Mouse (Mus musculus): ENCODE results near the gene Hs3st3b1. TPM values are rescaled to one million over a fixed set of nuclear protein-coding genes. Genes with fewer than 3 reads are reported as not detected.

The Hs3st3b1 gene
- polyA plus RNA-seq, 1 experiment from 2014 or later, result 16.6 TPM

GRCm38 (mm10) chr11:63921044-63921951 is 792 bp downstream of the Hs3st3b1 start:
- H3K36me3 ChIP-seq, result no peaks in the 10 kb centered on the region
- H3K4me3 ChIP-seq, result peak overlapping the region; percentile 70
- H3K4me2 ChIP-seq, result peak overlapping the region; percentile 93
- no peaks in the 10 kb centered on the region for H3K9me3 ChIP-seq
- WGBS, result under 1% methylated on average over 80 of the region's 80 CpGs
- H3K27ac ChIP-seq, result peak overlapping the region; percentile 82
- no peak for ATAC-seq (ENCODE audit: insufficient number of reproducible peaks, low FRiP score, low TSS enrichment, low read depth)
- H3K4me1 ChIP-seq, result peaks cover 74% of the 10 kb centered on the region
- H3K27me3 ChIP-seq, result peaks cover 67% of the 10 kb centered on the region
- H3K9ac ChIP-seq, result peak overlapping the region; percentile 77

GRCm38 (mm10) chr11:63920531-63920930 is 1.6 kb downstream of the Hs3st3b1 start:
- peaks cover 59% of the 10 kb centered on the region for H3K27me3 ChIP-seq
- ATAC-seq (ENCODE audit: insufficient number of reproducible peaks, low FRiP score, low TSS enrichment, low read depth), result 0 out of 2 replicates have a peak, but pooled peaks have one; percentile 35
- under 1% methylated on average over 33 of the region's 33 CpGs for WGBS
- peak overlapping the region; percentile 93 for H3K4me2 ChIP-seq
- H3K9ac ChIP-seq, result peak overlapping the region; percentile 77
- peaks cover 71% of the 10 kb centered on the region for H3K4me1 ChIP-seq
- H3K36me3 ChIP-seq, result no peaks in the 10 kb centered on the region
- H3K9me3 ChIP-seq, result no peaks in the 10 kb centered on the region
- peak overlapping the region; percentile 70 for H3K4me3 ChIP-seq
- H3K27ac ChIP-seq, result peak overlapping the region; percentile 82

- peaks cover 65% of the 10 kb centered on the region for H3K4me1 ChIP-seq
- peak overlapping the region; percentile 37 for H3K9ac ChIP-seq
- no peaks in the 10 kb centered on the region for H3K9me3 ChIP-seq
- H3K27ac ChIP-seq, result 0 out of 2 replicates have a peak overlapping the region, but pooled peaks have one; percentile 7
- no peak for ATAC-seq (ENCODE audit: insufficient number of reproducible peaks, low FRiP score, low TSS enrichment, low read depth)
- H3K27me3 ChIP-seq, result peaks cover 49% of the 10 kb centered on the region
- WGBS, result 3% methylated on average over 52 of the region's 52 CpGs
- peak overlapping the region; percentile 93 for H3K4me2 ChIP-seq
- H3K36me3 ChIP-seq, result no peaks in the 10 kb centered on the region
- peak overlapping the region; percentile 70 for H3K4me3 ChIP-seq
Measured at GRCm38 (mm10) chr11:63919211-63920098, 2.6 kb downstream of the Hs3st3b1 start.

GRCm38 (mm10) chr11:63918321-63919105 is 3.6 kb downstream of the Hs3st3b1 start:
- Histone ChIP-seq H3K4me1 (peaks cover 64% of the 10 kb centered on the region), H3K4me2 (peak overlapping the region; percentile 93), H3K27ac (no peak overlapping the region), H3K27me3 (peaks cover 39% of the 10 kb centered on the region), H3K9me3 (no peaks in the 10 kb centered on the region), H3K36me3 (no peaks in the 10 kb centered on the region), H3K9ac (peak overlapping the region; percentile 23; the same call in 1 of the 2 replicates), H3K4me3 (peak overlapping the region; percentile 70)
- no peak for ATAC-seq (ENCODE audit: insufficient number of reproducible peaks, low FRiP score, low TSS enrichment, low read depth)
- WGBS, result 32% methylated on average over 17 of the region's 17 CpGs

GRCm38 (mm10) chr11:63917561-63917960 is 4.5 kb downstream of the Hs3st3b1 start:
- Histone ChIP-seq H3K4me2 (no peak overlapping the region), H3K27me3 (peaks cover 30% of the 10 kb centered on the region), H3K9ac (no peak overlapping the region), H3K4me1 (peaks cover 55% of the 10 kb centered on the region), H3K4me3 (0 out of 2 replicates have a peak overlapping the region, but pooled peaks have one; percentile 70), H3K36me3 (no peaks in the 10 kb centered on the region), H3K9me3 (no peaks in the 10 kb centered on the region), H3K27ac (no peak overlapping the region)
- no peak for ATAC-seq (ENCODE audit: insufficient number of reproducible peaks, low FRiP score, low TSS enrichment, low read depth)
- 33% methylated on average over 6 of the region's 6 CpGs for WGBS

GRCm38 (mm10) chr11:63914388-63914787 is 7.7 kb downstream of the Hs3st3b1 start:
- H3K9ac ChIP-seq, result no peak overlapping the region
- peaks cover 32% of the 10 kb centered on the region for H3K4me1 ChIP-seq
- H3K4me3 ChIP-seq, result peak overlapping the region; percentile 39
- no peak overlapping the region for H3K27ac ChIP-seq
- H3K27me3 ChIP-seq, result peaks cover 16% of the 10 kb centered on the region
- no peaks in the 10 kb centered on the region for H3K36me3 ChIP-seq
- ATAC-seq (ENCODE audit: insufficient number of reproducible peaks, low FRiP score, low TSS enrichment, low read depth), result peak; percentile 77
- no peaks in the 10 kb centered on the region for H3K9me3 ChIP-seq
- H3K4me2 ChIP-seq, result peak overlapping the region; percentile 78
- WGBS, result 5% methylated on average over 20 of the region's 20 CpGs

GRCm38 (mm10) chr11:63913936-63914335 is 8.2 kb downstream of the Hs3st3b1 start:
- H3K9me3 ChIP-seq, result no peaks in the 10 kb centered on the region
- H3K4me2 ChIP-seq, result peak overlapping the region; percentile 78
- peaks cover 27% of the 10 kb centered on the region for H3K4me1 ChIP-seq
- peak overlapping the region; percentile 39 for H3K4me3 ChIP-seq
- 0 out of 2 replicates have a peak, but pooled peaks have one; percentile 22 for ATAC-seq (ENCODE audit: insufficient number of reproducible peaks, low FRiP score, low TSS enrichment, low read depth)
- H3K36me3 ChIP-seq, result no peaks in the 10 kb centered on the region
- 27% methylated on average over 4 of the region's 4 CpGs for WGBS
- no peak overlapping the region for H3K9ac ChIP-seq
- H3K27ac ChIP-seq, result no peak overlapping the region
- H3K27me3 ChIP-seq, result peaks cover 13% of the 10 kb centered on the region

- H3K4me3 ChIP-seq, result no peak overlapping the region
- no peak overlapping the region for H3K4me2 ChIP-seq
- H3K9ac ChIP-seq, result no peak overlapping the region
- H3K27me3 ChIP-seq, result no peaks in the 10 kb centered on the region; the same call in 1 of the 2 replicates
- H3K4me1 ChIP-seq, result peaks cover 24% of the 10 kb centered on the region
- WGBS, result 61% methylated on average over 5 of the region's 5 CpGs
- H3K9me3 ChIP-seq, result no peaks in the 10 kb centered on the region
- no peak overlapping the region for H3K27ac ChIP-seq
- no peak for ATAC-seq (ENCODE audit: insufficient number of reproducible peaks, low FRiP score, low TSS enrichment, low read depth)
- no peaks in the 10 kb centered on the region for H3K36me3 ChIP-seq
Measured at GRCm38 (mm10) chr11:63911001-63911400, 11.1 kb downstream of the Hs3st3b1 start.

GRCm38 (mm10) chr11:63909961-63910360 is 12.1 kb downstream of the Hs3st3b1 start:
- 0 out of 2 replicates have a peak, but pooled peaks have one; percentile 6 for ATAC-seq (ENCODE audit: insufficient number of reproducible peaks, low FRiP score, low TSS enrichment, low read depth)

GRCm38 (mm10) chr11:63908500-63908899 is 13.6 kb downstream of the Hs3st3b1 start:
- H3K9me3 ChIP-seq, result no peaks in the 10 kb centered on the region
- WGBS, result 85% methylated on average over 4 of the region's 4 CpGs
- H3K27me3 ChIP-seq, result no peaks in the 10 kb centered on the region; the same call in 1 of the 2 replicates
- no peak for ATAC-seq (ENCODE audit: insufficient number of reproducible peaks, low FRiP score, low TSS enrichment, low read depth)
- H3K36me3 ChIP-seq, result no peaks in the 10 kb centered on the region
- peaks cover 13% of the 10 kb centered on the region for H3K4me1 ChIP-seq
- no peak overlapping the region for H3K4me2 ChIP-seq
- no peak overlapping the region for H3K27ac ChIP-seq
- H3K9ac ChIP-seq, result no peak overlapping the region
- no peak overlapping the region for H3K4me3 ChIP-seq

More at GRCm38 (mm10) chr11:63909961-63910360, 12.1 kb downstream of the Hs3st3b1 start:
- WGBS, result 92% methylated on average over 4 of the region's 4 CpGs
- Histone ChIP-seq H3K27ac (no peak overlapping the region), H3K4me2 (no peak overlapping the region), H3K9me3 (no peaks in the 10 kb centered on the region), H3K4me1 (peaks cover 25% of the 10 kb centered on the region), H3K9ac (no peak overlapping the region), H3K4me3 (no peak overlapping the region), H3K36me3 (no peaks in the 10 kb centered on the region), H3K27me3 (no peaks in the 10 kb centered on the region; the same call in 1 of the 2 replicates)

All from limb, embryonic 15.5 days (tissue).